Mouse (Mus musculus) embryo, embryonic 11 days (tissue): ENCODE results near the gene Thap3.
"Not testable (repeated sequence)": the region's sequence is repeated elsewhere in the genome, so short reads cannot be mapped to it uniquely, and the experiment has no call there.

Source experiments
- DNase-seq: peaks from one replicate; pipeline ENCODE4 v3.0.0-alpha.2; 2015

Gene Thap3

DNA sequence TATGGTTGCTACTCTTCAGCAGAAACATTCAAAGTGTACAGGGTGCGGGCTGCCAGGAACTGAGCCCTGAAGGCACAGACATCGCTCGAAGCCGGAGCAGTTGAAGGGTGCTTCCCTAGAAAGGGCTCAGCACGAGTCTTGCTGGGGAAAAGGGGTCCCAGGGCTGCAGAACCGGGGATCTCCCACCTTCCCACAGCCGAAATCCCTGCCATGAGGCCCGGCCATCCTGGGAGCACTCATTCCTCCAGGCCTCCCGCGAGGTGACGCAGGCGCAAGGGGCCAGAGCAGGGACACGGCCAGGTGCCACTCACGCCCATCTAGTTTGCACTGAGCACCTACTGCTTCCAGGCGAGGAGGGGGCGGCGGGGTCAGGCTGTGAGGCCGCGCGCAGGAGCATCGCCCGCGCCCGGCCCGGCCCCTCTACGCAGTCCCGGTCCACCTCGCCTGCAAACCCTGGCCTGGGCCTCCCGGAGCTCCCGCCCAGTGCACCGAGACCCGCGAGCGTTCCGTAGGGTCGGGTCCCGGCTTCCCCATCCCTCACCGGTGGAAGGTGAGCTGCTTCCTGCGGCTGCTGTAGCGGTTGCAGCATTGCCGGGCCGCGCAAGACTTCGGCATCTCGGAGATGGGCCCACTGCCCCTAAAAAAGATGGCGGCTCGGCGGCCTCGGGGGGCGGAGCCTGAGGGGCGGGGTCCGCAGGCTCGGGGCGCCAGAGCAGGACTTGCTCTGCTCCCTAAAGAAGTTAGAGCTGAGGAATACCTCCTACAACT is at the start of gene Thap3:
Gene Thap3 (minus strand): TSS at position 656 of the 768 bp plus-strand sequence.
- peak; percentile 88 for DNase-seq

- DNase-seq, result no peak
Observed at GRCm38 (mm10) chr4:152038225-152038984, 49.6 kb upstream of the Thap3 start, which contains the start of gene Tas1r1. Tas1r1 (minus strand) TSS chr4:152038568.

DNA sequence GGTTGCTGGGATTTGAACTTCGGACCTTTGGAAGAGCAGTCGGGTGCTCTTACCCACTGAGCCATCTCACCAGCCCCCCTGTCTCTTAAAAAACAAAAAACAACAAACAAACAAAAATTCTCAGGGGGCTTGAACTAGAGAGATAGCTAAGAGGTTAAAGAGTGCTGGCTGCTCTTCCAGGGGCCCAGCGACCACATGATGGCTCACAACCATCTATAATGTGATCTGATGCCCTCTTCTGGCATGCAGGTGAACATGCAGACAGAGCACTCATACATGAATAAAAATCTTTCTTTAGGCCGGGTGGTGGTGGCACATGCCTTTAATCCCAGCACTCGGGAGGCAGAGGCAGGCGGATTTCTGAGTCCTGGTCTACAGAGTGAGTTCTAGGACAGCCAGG is 47.7 kb upstream of the Thap3 start:
- not testable (repeated sequence) for DNase-seq

GRCm38 (mm10) chr4:152032922-152033321 is 44.1 kb upstream of the Thap3 start:
- DNase-seq, result no peak

DNA sequence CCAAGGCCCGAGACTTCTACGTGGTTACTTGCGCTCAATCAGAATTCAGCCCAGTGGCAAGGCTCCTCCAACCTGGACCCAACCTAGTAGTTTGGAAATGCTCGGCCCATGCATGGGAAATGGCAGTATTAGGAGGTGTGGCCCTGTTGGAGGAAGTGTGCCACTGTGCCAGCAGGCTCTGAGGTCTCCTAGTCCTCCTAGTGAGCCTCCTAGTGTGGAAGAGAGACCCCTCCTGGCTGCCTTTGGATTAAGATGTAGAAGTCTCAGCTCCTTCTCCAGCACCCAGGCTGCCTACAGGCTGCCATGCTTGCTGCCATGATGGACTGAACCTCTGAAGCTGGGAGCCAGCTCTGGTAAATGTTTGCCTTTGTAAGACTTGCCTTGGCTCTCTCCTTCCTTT is 41.2 kb upstream of the Thap3 start:
- DNase-seq, result peak; percentile 14

DNA sequence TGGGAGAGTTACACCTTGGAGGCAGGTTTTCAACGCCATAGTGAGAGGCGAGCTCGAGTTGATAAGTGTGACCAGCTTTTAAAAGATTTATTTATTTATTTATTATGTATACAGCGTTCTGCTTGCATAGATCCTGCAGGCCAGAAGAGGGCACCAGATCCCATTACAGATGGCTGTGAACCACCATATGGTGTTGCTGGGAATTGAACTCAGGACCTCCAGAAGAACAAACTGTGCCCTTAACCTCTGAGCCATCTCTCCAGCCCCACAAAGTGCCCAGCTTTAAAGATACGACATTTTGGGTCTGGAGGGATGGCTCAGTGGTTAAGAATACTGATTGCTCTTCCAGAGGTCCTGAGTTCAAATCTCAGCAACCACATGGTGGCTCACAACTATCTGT is 40.3 kb upstream of the Thap3 start:
- peak; percentile 2 for DNase-seq

DNA sequence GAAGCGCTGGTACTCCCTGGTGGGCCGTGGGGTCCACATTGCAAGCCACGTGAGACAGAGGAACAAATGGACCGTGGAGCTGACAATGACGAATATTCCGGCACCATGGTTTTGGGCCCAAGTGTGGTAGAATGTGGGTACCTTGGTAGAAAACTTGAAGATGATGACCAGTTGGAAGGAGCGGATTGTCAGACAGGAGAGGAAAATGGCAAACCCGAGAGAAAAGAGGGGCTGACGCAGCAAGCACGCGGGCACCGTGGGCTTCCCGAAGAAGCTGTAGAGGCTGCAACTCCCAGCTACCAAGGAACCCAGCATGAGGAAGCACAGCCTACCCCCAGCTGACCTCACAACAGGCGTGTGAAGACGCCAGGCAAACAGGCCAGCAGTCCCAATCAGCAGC is 39.7 kb upstream of the Thap3 start:
- DNase-seq, result no peak

GRCm38 (mm10) chr4:152027524-152027923 is 38.7 kb upstream of the Thap3 start, which contains the start of gene Zbtb48:
Zbtb48 (minus strand) TSS chr4:152027671.
- DNase-seq, result peak; percentile 100

GRCm38 (mm10) chr4:152026751-152027508 is 38.1 kb upstream of the Thap3 start:
- DNase-seq, result peak; percentile 39

GRCm38 (mm10) chr4:152024525-152024924 is 35.7 kb upstream of the Thap3 start:
- no peak for DNase-seq

- DNase-seq, result no peak
Observed at GRCm38 (mm10) chr4:152022506-152022905, 33.7 kb upstream of the Thap3 start.

GRCm38 (mm10) chr4:152021568-152022097 is 32.8 kb upstream of the Thap3 start:
- DNase-seq, result no peak

DNA sequence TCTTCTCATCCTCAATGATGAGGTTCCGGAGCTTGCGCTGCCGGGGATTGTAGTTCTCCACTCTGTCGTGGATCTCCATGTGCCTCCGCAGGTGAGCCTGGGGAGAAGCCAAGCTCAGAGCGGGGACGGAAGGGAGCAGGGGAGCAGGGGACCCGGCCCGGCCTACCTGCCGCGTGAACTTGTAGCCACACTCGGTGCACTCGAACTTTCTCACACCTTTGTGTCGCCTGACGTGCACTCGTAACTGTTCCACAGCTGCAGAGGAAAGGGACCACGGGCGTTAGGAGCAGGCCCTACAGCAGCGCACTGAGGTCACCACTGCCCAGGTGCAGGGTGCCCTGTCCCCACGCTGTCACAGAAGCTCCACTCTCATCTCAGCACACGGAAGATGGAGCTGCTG is 31.2 kb upstream of the Thap3 start:
- DNase-seq, result no peak

GRCm38 (mm10) chr4:152019073-152019472 is 30.3 kb upstream of the Thap3 start:
- no peak for DNase-seq

DNA sequence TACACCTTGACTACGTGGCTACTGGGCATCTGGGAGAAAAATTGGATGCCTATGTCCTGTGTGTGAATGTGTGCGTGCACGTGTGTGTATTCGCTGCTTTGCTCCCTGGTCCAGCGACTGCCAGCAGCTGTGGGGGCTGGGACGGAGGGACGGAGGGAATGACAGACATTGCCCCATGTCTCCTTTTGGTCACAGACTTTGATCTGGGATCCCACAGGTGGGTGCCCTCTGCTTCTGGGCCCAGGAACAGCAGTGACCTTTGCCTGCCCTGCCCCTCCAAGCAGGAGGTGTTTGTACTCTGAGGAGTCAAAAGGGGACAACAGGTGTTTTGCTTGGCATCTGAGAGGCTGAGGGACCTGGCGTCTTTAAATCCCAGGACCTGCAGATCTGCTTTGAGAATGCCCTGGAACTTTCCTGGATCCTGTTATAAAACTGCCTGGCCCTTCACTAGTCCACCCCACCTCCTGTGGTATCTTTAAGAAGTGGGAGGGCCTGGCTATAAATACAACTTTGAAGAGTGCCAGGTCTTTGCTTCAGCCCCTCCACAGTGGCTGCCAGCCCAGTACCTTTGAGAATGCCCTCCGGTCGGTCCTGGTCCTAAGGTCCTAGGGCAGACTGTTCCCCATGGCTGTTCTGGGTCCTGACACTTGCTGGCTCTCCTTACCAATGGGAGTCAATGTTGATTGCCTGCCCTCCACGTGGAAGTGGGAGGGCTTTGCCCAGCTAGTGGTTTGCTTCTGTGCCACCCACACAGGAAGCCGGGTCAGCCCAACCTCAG is 24.4 kb upstream of the Thap3 start:
- no peak for DNase-seq

- no peak for DNase-seq
Observed at GRCm38 (mm10) chr4:152012109-152012508, 23.3 kb upstream of the Thap3 start.

DNA sequence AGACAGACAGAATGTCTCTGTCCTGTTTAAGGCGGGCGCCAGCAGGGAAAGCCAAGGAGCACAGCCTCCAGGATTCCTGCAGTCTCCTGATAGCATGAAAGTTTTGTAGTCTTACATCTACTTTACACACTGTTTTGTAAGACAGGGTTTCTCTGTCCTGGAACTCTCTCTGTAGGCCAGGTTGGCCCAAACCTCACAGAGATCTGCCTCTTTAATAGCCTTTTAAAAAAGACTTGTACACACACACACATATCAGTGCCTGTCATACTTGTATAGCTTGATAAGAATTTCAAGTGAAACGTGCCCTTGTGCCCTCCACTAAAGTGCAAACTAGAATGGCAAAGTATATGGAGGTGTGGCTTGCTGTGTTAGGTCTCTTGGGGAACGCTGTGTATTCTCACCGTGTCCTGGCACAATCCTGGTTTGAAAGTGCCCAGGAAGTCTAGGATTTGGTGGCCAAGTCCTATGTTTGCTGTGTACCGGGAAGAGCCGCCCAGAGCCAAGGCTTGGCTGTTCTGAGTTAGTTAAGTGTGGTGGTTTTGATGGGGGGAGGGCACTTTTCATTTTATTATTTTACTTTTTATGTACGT is 22.5 kb upstream of the Thap3 start:
- DNase-seq, result no peak

GRCm38 (mm10) chr4:152010707-152011134 is 21.9 kb upstream of the Thap3 start:
- DNase-seq, result no peak

GRCm38 (mm10) chr4:152010091-152010706 is 21.4 kb upstream of the Thap3 start:
- peak; percentile 35 for DNase-seq

- peak; percentile 66 for DNase-seq
Observed at GRCm38 (mm10) chr4:152009076-152010051, 20.6 kb upstream of the Thap3 start.
